Mouse (Mus musculus) layer of hippocampus, adult 2 months (tissue): ENCODE measurements at regions not wholly inside any gene's neighbourhood (a gene's known extent, or its start where the extent isn't known, plus 50 kb on each side); places are given as distances from the start of the nearest gene placed in this dataset.

Experiments used
- DNase-seq, 2 experiments: peaks; one replicate each; pipeline ENCODE4 v3.0.0; 2022; ENCODE audit warnings: low spot score in 2 of 2
- H3K27ac ChIP-seq: fragments of 200-600 bp; 2 replicates; pipeline ENCODE4 v1.8.1; 2022
- H3K4me3 ChIP-seq: fragments of 200-600 bp; 2 replicates; pipeline ENCODE4 v1.8.1; 2022; ENCODE audit warnings: mild to moderate bottlenecking
- CTCF ChIP-seq: fragments of 200-600 bp; conservative IDR thresholded peaks from 2 replicates; pipeline ENCODE4 v1.8.1; 2022; ENCODE audit warnings: antibody characterized with exemption, mild to moderate bottlenecking, moderate library complexity

- H3K27ac ChIP-seq, result no peak overlapping the region
- TF ChIP-seq CTCF, result no peak
- DNase-seq, result no peak
- H3K4me3 ChIP-seq, result no peak overlapping the region
Observed at GRCm38 (mm10) chr13:52061454-52061853, 215.0 kb downstream of the Gadd45g start.

GRCm38 (mm10) chr13:52061881-52062280 lies 215.4 kb downstream of the Gadd45g start:
- DNase-seq, result no peak
- Histone ChIP-seq H3K27ac (no peak overlapping the region), H3K4me3 (no peak overlapping the region)
- TF ChIP-seq CTCF, result no peak

GRCm38 (mm10) chr13:52062576-52062975 lies 216.1 kb downstream of the Gadd45g start:
- no peak for DNase-seq
- no peak for TF ChIP-seq CTCF
- Histone ChIP-seq H3K27ac (no peak overlapping the region), H3K4me3 (no peak overlapping the region)

DNA sequence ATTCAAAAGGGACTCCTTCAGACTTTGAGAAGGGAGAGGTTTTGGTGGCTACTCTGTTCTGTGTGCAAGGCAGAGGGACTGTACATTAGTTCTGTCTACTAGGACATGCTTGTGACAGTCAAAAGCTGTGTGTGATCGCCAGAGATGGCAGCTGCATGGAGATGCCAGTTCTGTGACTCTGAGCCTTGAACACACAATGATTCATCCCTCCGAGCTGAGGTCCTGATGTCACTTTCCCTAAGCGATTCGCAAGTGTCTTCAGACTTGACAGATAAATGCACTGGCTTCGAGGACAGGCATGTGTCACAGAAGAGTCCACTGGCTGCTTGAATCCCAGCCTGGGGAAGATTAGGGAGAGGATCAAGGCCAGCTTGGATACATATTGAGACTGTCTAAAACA lies 218.8 kb downstream of the Gadd45g start:
- TF ChIP-seq CTCF, result no peak
- no peak for DNase-seq
- H3K4me3 ChIP-seq, result no peak overlapping the region
- H3K27ac ChIP-seq, result no peak overlapping the region

GRCm38 (mm10) chr13:52065720-52066119 lies 219.2 kb downstream of the Gadd45g start:
- Histone ChIP-seq H3K27ac (no peak overlapping the region), H3K4me3 (no peak overlapping the region)
- no peak for TF ChIP-seq CTCF
- no peak for DNase-seq

DNA sequence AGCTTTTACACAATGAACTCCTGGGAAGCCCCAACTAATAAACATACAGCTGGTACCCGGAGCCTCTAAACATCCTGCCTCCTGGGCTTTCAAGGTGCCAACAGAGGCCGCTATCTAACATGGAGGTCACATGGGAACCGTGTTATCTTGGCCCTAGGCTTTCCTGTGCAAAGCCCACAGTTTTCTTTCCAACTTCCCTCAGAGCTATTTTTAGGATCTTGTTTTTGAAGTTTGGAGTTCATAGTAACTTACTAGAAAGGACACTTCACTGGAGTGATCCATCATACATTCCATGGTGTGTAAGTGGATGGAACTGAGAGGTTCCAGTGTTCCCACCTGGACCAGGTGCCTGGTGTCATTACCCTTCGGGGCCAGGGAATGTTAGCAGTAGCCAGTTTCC lies 220.6 kb downstream of the Gadd45g start:
- no peak for DNase-seq
- no peak for TF ChIP-seq CTCF

DNA sequence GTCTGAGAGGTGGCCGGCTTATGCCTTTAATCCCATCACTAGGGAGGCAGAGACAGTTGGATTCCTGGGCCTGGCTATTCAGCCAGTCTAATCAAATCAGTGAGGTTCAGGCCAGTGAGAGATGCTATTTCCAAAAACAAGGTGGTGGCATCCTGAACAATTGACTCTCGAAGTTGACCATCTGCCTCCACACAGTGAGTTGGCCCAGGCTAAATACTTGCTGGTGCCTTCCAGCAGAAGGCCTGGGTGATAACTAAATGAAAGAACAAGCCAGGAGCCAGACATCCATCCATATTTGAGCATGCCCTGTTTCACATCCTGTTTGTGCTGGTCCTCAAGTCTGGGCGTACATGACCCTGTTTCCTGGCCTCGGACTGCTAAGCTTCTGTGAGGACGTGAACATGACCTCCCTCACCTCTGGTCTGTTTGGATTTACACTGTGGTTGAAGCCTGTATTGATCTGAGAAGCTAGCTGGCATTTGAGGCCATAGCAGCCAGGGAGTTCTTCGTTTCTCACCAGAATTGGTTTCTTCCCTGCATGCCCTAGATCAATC lies 222.5 kb downstream of the Gadd45g start:
- H3K27ac ChIP-seq, result no peak overlapping the region
- H3K4me3 ChIP-seq, result no peak overlapping the region
- no peak for DNase-seq
- TF ChIP-seq CTCF, result no peak

More for the DNA sequence above, 220.6 kb downstream of the Gadd45g start:
- no peak overlapping the region for H3K4me3 ChIP-seq
- no peak overlapping the region for H3K27ac ChIP-seq

GRCm38 (mm10) chr13:52069714-52070113 lies 223.2 kb downstream of the Gadd45g start:
- no peak for DNase-seq
- no peak overlapping the region for H3K27ac ChIP-seq
- no peak overlapping the region for H3K4me3 ChIP-seq
- TF ChIP-seq CTCF, result no peak

- Histone ChIP-seq H3K4me3 (no peak overlapping the region), H3K27ac (no peak overlapping the region)
- TF ChIP-seq CTCF, result no peak
- DNase-seq, result no peak
Observed at GRCm38 (mm10) chr13:52070731-52071663, 224.5 kb downstream of the Gadd45g start.

DNA sequence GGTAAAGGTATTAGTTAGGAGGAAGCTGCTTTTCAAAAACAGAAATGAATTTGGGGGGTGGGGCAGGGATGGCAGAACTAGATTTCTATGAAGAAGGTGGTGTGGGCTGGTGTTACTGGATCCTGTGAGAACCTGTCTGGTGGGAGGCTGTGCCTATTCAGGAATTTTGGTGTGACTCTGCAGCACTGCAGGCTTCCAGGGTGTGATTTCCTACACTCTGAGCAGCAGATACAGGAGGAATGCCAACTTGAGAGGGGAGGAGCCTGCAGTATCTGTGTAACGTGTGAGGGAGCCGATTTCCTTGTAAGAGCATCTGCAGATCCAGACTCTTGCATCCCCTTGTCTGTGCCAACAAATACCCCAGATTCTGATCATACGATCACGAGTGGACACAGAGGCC lies 231.1 kb downstream of the Gadd45g start:
- Histone ChIP-seq H3K4me3 (no peak overlapping the region), H3K27ac (no peak overlapping the region)
- no peak for TF ChIP-seq CTCF
- no peak for DNase-seq

- H3K27ac ChIP-seq, result no peak overlapping the region
- no peak overlapping the region for H3K4me3 ChIP-seq
- TF ChIP-seq CTCF, result no peak
- no peak for DNase-seq
Observed at GRCm38 (mm10) chr13:52078561-52078960, 232.1 kb downstream of the Gadd45g start.

GRCm38 (mm10) chr13:52079678-52080246 lies 233.3 kb downstream of the Gadd45g start:
- Histone ChIP-seq H3K4me3 (no peak overlapping the region), H3K27ac (no peak overlapping the region)
- no peak for TF ChIP-seq CTCF
- DNase-seq, result no peak

- Histone ChIP-seq H3K27ac (no peak overlapping the region), H3K4me3 (no peak overlapping the region)
- TF ChIP-seq CTCF, result no peak
- DNase-seq, result no peak
Observed at GRCm38 (mm10) chr13:52083601-52084455, 237.3 kb downstream of the Gadd45g start.
